ENCODE assay signal across 23 mouse cellular contexts in the genomic region with DNA sequence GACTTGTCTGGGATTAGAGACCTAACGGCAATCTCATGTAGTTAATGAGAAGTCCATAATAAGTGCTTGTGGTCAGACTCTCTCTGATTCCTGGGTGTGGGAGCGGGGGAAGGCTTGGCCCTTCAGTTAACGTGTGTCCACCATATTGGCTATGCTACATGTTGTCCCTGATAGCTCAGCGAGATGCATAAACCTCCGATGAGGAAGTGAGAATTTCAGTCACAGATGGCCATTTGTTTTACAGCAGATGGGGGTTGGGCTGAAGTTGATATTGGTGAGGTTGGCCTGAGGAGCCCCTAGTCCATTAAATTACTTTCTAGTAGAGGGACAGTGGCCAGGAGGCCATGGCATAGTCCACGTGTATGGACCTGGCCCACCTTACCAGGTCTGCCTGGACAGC.
DNase-seq lines count a peak whose midpoint lies in the region; ATAC-seq and TF ChIP-seq lines count a peak whose summit lies in the region.
"Had no signal": no experiment of that assay in that cellular context is flagged by ENCODE, and none has a peak within 500 bp of the region (broad histone marks: within the 10 kb centered on the region; RNA-seq: fewer than 3 reads in every experiment).

No protein-coding gene starts in this region.

- no peaks in the 10 kb centered on the region for H3K36me3 ChIP-seq in CH12.LX (replicated peaks in 1 of 2; ENCODE audit: control insufficient read depth in 1 of 2, insufficient read depth in 1 of 2, low read length in 1 of 2)
- H3K36me3 ChIP-seq in midbrain, postnatal 0 days (ENCODE audit: insufficient read depth, low read length) = no peaks in the 10 kb centered on the region
- no peaks in the 10 kb centered on the region for H3K36me3 ChIP-seq in hindbrain, embryonic 12.5 days
- H3K36me3 ChIP-seq: embryonic facial prominence, embryonic 13.5 days; embryonic facial prominence, embryonic 15.5 days; forebrain, embryonic 15.5 days had no signal

- TF ChIP-seq POLR2A in CH12.LX (IDR thresholded peaks at IDR 0.05; ENCODE audit: low read depth, low read length) = no peak

- H3K27me3 ChIP-seq in CH12.LX (replicated peaks) = no peaks in the 10 kb centered on the region
- peaks cover 5% of the 10 kb centered on the region; the same call in 1 of the 2 replicates for H3K27me3 ChIP-seq in midbrain, postnatal 0 days (ENCODE audit: insufficient read depth, low read length)
- no peaks in the 10 kb centered on the region; the same call in 1 of the 2 replicates for H3K27me3 ChIP-seq in hindbrain, embryonic 12.5 days
- H3K27me3 ChIP-seq: embryonic facial prominence, embryonic 15.5 days; forebrain, embryonic 13.5 days; forebrain, embryonic 15.5 days had no signal

- peaks cover 13 to 35% of the 10 kb centered on the region in 2 experiments for H3K4me1 ChIP-seq in CH12.LX (ENCODE audit: control insufficient read depth in 1 of 2, insufficient read depth in 2 of 2)
- no peaks in the 10 kb centered on the region for H3K4me1 ChIP-seq in midbrain, postnatal 0 days (ENCODE audit: insufficient read depth, low read length)
- H3K4me1 ChIP-seq in hindbrain, embryonic 12.5 days = peaks cover 21% of the 10 kb centered on the region

- H3K27ac ChIP-seq in CH12.LX (ENCODE audit: insufficient read depth, low read depth) = no peak overlapping the region
- no peak overlapping the region for H3K27ac ChIP-seq in midbrain, postnatal 0 days (ENCODE audit: low read depth, low read length)
- no peak overlapping the region for H3K27ac ChIP-seq in hindbrain, embryonic 12.5 days
- H3K27ac ChIP-seq: embryonic facial prominence, embryonic 13.5 days; embryonic facial prominence, embryonic 15.5 days; forebrain, embryonic 13.5 days; forebrain, embryonic 15.5 days had no signal

- WGBS in midbrain, postnatal 0 days = 90% methylated on average over 6 of the region's 6 CpGs
- 90% methylated on average over 6 of the region's 6 CpGs for WGBS in hindbrain, embryonic 12.5 days

- no peak overlapping the region for H3K4me3 ChIP-seq in CH12.LX (replicated peaks in 1 of 3; ENCODE audit: low read depth in 2 of 3, low read length in 2 of 3, poor library complexity in 1 of 3)
- H3K4me3 ChIP-seq in midbrain, postnatal 0 days (ENCODE audit: low read depth, low read length) = no peak overlapping the region
- no peak overlapping the region for H3K4me3 ChIP-seq in hindbrain, embryonic 12.5 days
- H3K4me3 ChIP-seq: embryonic facial prominence, embryonic 13.5 days; embryonic facial prominence, embryonic 15.5 days; erythroblast, embryonic 14.5 days; forebrain, embryonic 13.5 days; forebrain, embryonic 15.5 days had no signal

- TF ChIP-seq EP300 in CH12.LX (IDR thresholded peaks at IDR 0.05; ENCODE audit: low read length) = peak; percentile 93

- in situ Hi-C loops in CH12.LX (cut with MboI; ENCODE audit: low pct_ligation_motif_present, low pct_unique_long_range_greater_than_20kb, low sequenced_read_pairs) = loop anchor here (5.0 kb wide), 1 partner anchor 39 kb away; no protein-coding TSS in a partner anchor

- no peak for TF ChIP-seq RAD21 in CH12.LX (IDR thresholded peaks at IDR 0.05; ENCODE audit: low read depth, low read length)

- no peaks in the 10 kb centered on the region for H3K79me2 ChIP-seq in CH12.LX (replicated peaks; ENCODE audit: control insufficient read depth, extremely low read depth, insufficient read depth, poor library complexity, severe bottlenecking)

- no peak overlapping the region for H3K9ac ChIP-seq in CH12.LX (ENCODE audit: insufficient read depth, low read depth)
- no peak overlapping the region for H3K9ac ChIP-seq in midbrain, postnatal 0 days (replicated peaks; ENCODE audit: low read length, poor library complexity, severe bottlenecking)
- H3K9ac ChIP-seq in hindbrain, embryonic 12.5 days = no peak overlapping the region
- H3K9ac ChIP-seq: embryonic facial prominence, embryonic 13.5 days; embryonic facial prominence, embryonic 15.5 days; forebrain, embryonic 13.5 days; forebrain, embryonic 15.5 days; forebrain, postnatal 0 days had no signal

- dilution Hi-C loops in CH12.LX (cut with MboI; ENCODE audit: extremely low pct_ligation_motif_present, extremely low pct_unique_long_range_greater_than_20kb, low sequenced_read_pairs) = no loop called here

- peaks cover 5% of the 10 kb centered on the region for H3K9me3 ChIP-seq in CH12.LX (replicated peaks; ENCODE audit: low read length)
- H3K9me3 ChIP-seq in midbrain, postnatal 0 days (ENCODE audit: low read length) = no peaks in the 10 kb centered on the region
- no peaks in the 10 kb centered on the region for H3K9me3 ChIP-seq in hindbrain, embryonic 12.5 days (replicated peaks)
- H3K9me3 ChIP-seq: embryonic facial prominence, embryonic 13.5 days; embryonic facial prominence, embryonic 15.5 days; forebrain, embryonic 13.5 days; forebrain, embryonic 15.5 days had no signal

- TF ChIP-seq CTCF in CH12.LX (conservative IDR thresholded peaks at IDR 0.05 in 1 of 2, IDR thresholded peaks at IDR 0.05 in 1 of 2; ENCODE audit: low read depth in 2 of 2, low read length in 2 of 2) = no peak
- no peak for TF ChIP-seq CTCF in midbrain, postnatal 0 days (IDR thresholded peaks at IDR 0.05)

- peak; percentile 85 for ATAC-seq in granulocyte monocyte progenitor cell, adult 5-6 weeks (replicated peaks; ENCODE audit: poor library complexity, severe bottlenecking)
- ATAC-seq in megakaryocyte progenitor cell, adult 5-6 weeks (replicated peaks; ENCODE audit: poor library complexity) = peak; percentile 54
- no peak for ATAC-seq in midbrain, postnatal 0 days (ENCODE audit: low FRiP score)
- ATAC-seq in hindbrain, embryonic 12.5 days (ENCODE audit: low FRiP score) = no peak
- ATAC-seq: CD4-positive, CD25-positive, alpha-beta regulatory T cell, adult 4 months; forebrain, embryonic 13.5 days; forebrain, embryonic 15.5 days; forebrain, postnatal 0 days had no signal

- no peak overlapping the region for H3K4me2 ChIP-seq in CH12.LX (ENCODE audit: insufficient read depth, low read depth, poor library complexity, severe bottlenecking)
- no peak overlapping the region for H3K4me2 ChIP-seq in midbrain, postnatal 0 days (ENCODE audit: low read depth, low read length, poor library complexity, severe bottlenecking)
- no peak overlapping the region for H3K4me2 ChIP-seq in hindbrain, embryonic 12.5 days (replicated peaks)
- H3K4me2 ChIP-seq: embryonic facial prominence, embryonic 13.5 days; embryonic facial prominence, embryonic 15.5 days; forebrain, embryonic 13.5 days; forebrain, embryonic 15.5 days had no signal

- peak; percentile 70 for DNase-seq in CH12.LX (ENCODE audit: extremely low read depth)
- DNase-seq in frontal cortex, adult 2 months (ENCODE audit: extremely low spot score in 1 of 2, low spot score in 1 of 2) = no peak
- DNase-seq in midbrain, postnatal 0 days (ENCODE audit: low spot score) = no peak
- DNase-seq: adrenal gland, adult 2 months; adrenal gland, postnatal 10 days; adrenal gland, postnatal 25 days; B cell, adult 2 months; cerebellum, adult 11 months; cerebellum, adult 2 months; cerebellum, adult 9-10 months; cerebellum, postnatal 10 days; cerebellum, postnatal 25 days; embryo, embryonic 11 days; forebrain, postnatal 0 days had no signal

TF ChIP-seq in CH12.LX, 34 proteins besides CTCF, POLR2A, EP300 and RAD21 (continues in another document):
- TF ChIP-seq POLR2AphosphoS2 (IDR thresholded peaks at IDR 0.05; ENCODE audit: low read depth, low read length) (no peak), BHLHE40 (IDR thresholded peaks at IDR 0.05; ENCODE audit: low read depth, low read length) (peak; percentile 40; the same call in 1 of the 2 replicates), KAT2A (IDR thresholded peaks at IDR 0.05; ENCODE audit: insufficient replicate concordance, low read length) (no peak), NELFE (IDR thresholded peaks at IDR 0.05; ENCODE audit: low read depth, low read length) (no peak), SIN3A (IDR thresholded peaks at IDR 0.05; ENCODE audit: low read length) (no peak), ZC3H11A (IDR thresholded peaks at IDR 0.05; ENCODE audit: low read depth, low read length) (no peak), SMC3 (IDR thresholded peaks at IDR 0.05; ENCODE audit: low read depth, low read length) (no peak), IRF4 (IDR thresholded peaks at IDR 0.05; ENCODE audit: low read depth, low read length) (peak; percentile 97), MAX (IDR thresholded peaks at IDR 0.05; ENCODE audit: low read length) (no peak), USF1 (IDR thresholded peaks at IDR 0.05; ENCODE audit: low read depth, low read length) (no peak), ZMIZ1 (IDR thresholded peaks at IDR 0.05; ENCODE audit: low read depth, low read length) (no peak), TCF12 (IDR thresholded peaks at IDR 0.05; ENCODE audit: low read depth, low read length) (peak; percentile 77; the same call in 1 of the 2 replicates), ETS1 (conservative IDR thresholded peaks at IDR 0.05; ENCODE audit: low read depth, low read length) (0 out of 2 replicates have a peak, but pooled peaks have one; percentile 16), MYC (IDR thresholded peaks at IDR 0.05; ENCODE audit: low read depth, low read length) (peak; percentile 72; the same call in 1 of the 2 replicates), TBP (conservative IDR thresholded peaks at IDR 0.05; ENCODE audit: low read depth, low read length) (no peak), MAZ (IDR thresholded peaks at IDR 0.05; ENCODE audit: low read depth, low read length) (0 out of 2 replicates have a peak, but pooled peaks have one; percentile 34), ELF1 (IDR thresholded peaks at IDR 0.05; ENCODE audit: low read depth, low read length) (peak; percentile 59; the same call in 1 of the 2 replicates), HCFC1 (IDR thresholded peaks at IDR 0.05; ENCODE audit: low read depth, low read length) (no peak), GABPA (IDR thresholded peaks at IDR 0.05; ENCODE audit: insufficient replicate concordance, low read depth, low read length) (no peak), MXI1 (IDR thresholded peaks at IDR 0.05; ENCODE audit: low read depth, low read length) (no peak), ZKSCAN1 (IDR thresholded peaks at IDR 0.05; ENCODE audit: borderline replicate concordance, low read depth, low read length) (no peak), NRF1 (IDR thresholded peaks at IDR 0.05; ENCODE audit: low read depth, low read length) (0 out of 2 replicates have a peak, but pooled peaks have one; percentile 16), PAX5 (IDR thresholded peaks at IDR 0.05; ENCODE audit: low read length) (no peak), MEF2A (IDR thresholded peaks at IDR 0.05; ENCODE audit: borderline replicate concordance, low read depth, low read length) (peak; percentile 52; the same call in 1 of the 2 replicates), CHD2 (IDR thresholded peaks at IDR 0.05; ENCODE audit: low read length) (peak; percentile 90), E2F4 (IDR thresholded peaks at IDR 0.05; ENCODE audit: insufficient replicate concordance, low read depth, low read length) (no peak), MAFK (IDR thresholded peaks at IDR 0.05; ENCODE audit: insufficient replicate concordance, low read length) (no peak), UBTF (IDR thresholded peaks at IDR 0.05; ENCODE audit: low read depth, low read length) (no peak)

Comparison
In these comparisons a context has a peak if more than half of its experiments do, and no peak if none do; other contexts are left out.
1. ATAC-seq: peak in granulocyte monocyte progenitor cell, adult 5-6 weeks (single experiment) and megakaryocyte progenitor cell, adult 5-6 weeks (single experiment); none in midbrain, postnatal 0 days (single experiment) and hindbrain, embryonic 12.5 days (single experiment).